In the genomic region with DNA sequence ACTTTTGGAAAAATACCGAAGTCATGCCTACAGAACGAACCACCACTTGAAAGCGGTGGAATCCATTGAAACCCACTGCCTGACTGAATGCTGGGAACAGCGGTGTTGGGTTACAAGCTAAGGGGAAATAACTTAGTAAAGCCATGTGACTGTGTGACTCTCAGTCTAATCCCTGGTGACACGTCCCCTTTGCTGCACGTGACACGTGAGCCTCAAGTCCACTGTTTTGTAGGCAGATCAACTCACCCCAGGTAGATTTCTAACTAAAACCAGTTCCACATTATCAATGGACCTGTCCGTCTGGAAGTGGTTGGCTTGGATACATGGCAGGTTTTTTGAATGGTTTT, we compare ENCODE assay signal across 9 mouse cellular contexts.
DNase-seq lines count a peak whose midpoint lies in the region; ATAC-seq and TF ChIP-seq lines count a peak whose summit lies in the region.
"Had no signal": no experiment of that assay in that cellular context is flagged by ENCODE, and none has a peak within 500 bp of the region (broad histone marks: within the 10 kb centered on the region; RNA-seq: fewer than 3 reads in every experiment).

No protein-coding gene starts in this region.

- no peaks in the 10 kb centered on the region for H3K9me3 ChIP-seq in heart, embryonic 12.5 days (replicated peaks)
- H3K9me3 ChIP-seq in intestine, embryonic 14.5 days (ENCODE audit: control insufficient read depth, low read length), result no peaks in the 10 kb centered on the region
- no peaks in the 10 kb centered on the region for H3K9me3 ChIP-seq in limb, embryonic 14.5 days (ENCODE audit: control insufficient read depth, low read length)

- WGBS in heart, embryonic 12.5 days, result 38% methylated on average over 8 of the region's 8 CpGs
- 53% methylated on average over 8 of the region's 8 CpGs for WGBS in intestine, embryonic 14.5 days
- WGBS in limb, embryonic 14.5 days, result 11% methylated on average over 8 of the region's 8 CpGs

- ATAC-seq in heart, embryonic 12.5 days (ENCODE audit: insufficient number of reproducible peaks, low FRiP score), result peak; percentile 58
- 0 out of 2 replicates have a peak, but pooled peaks have one; percentile 44 for ATAC-seq in intestine, embryonic 14.5 days (replicated peaks; ENCODE audit: low FRiP score, low TSS enrichment, low read depth)
- peak; percentile 73 for ATAC-seq in limb, embryonic 14.5 days (ENCODE audit: low FRiP score, low read depth)

- H3K4me2 ChIP-seq in heart, embryonic 12.5 days, result peak overlapping the region; percentile 48
- H3K4me2 ChIP-seq in intestine, embryonic 14.5 days (ENCODE audit: low read length), result no peak overlapping the region
- H3K4me2 ChIP-seq in limb, embryonic 14.5 days (replicated peaks; ENCODE audit: low read depth, low read length, severe bottlenecking), result peak overlapping the region; percentile 31

- H3K9ac ChIP-seq in heart, embryonic 12.5 days, result no peak overlapping the region
- H3K9ac ChIP-seq in intestine, embryonic 14.5 days (ENCODE audit: low read length), result no peak overlapping the region
- no peak overlapping the region for H3K9ac ChIP-seq in limb, embryonic 14.5 days (ENCODE audit: low read depth, low read length, severe bottlenecking)

- peaks cover 74% of the 10 kb centered on the region for H3K4me1 ChIP-seq in heart, embryonic 12.5 days (replicated peaks)
- H3K4me1 ChIP-seq in intestine, embryonic 14.5 days (replicated peaks; ENCODE audit: control insufficient read depth, insufficient read depth, low read length), result peaks cover 32% of the 10 kb centered on the region
- peaks cover 38% of the 10 kb centered on the region for H3K4me1 ChIP-seq in limb, embryonic 14.5 days (ENCODE audit: control insufficient read depth, insufficient read depth, low read length)

- H3K27ac ChIP-seq in heart, embryonic 12.5 days (ENCODE audit: poor library complexity, severe bottlenecking), result peak overlapping the region; percentile 76
- H3K27ac ChIP-seq in intestine, embryonic 14.5 days (ENCODE audit: low read depth), result no peak overlapping the region
- H3K27ac ChIP-seq in limb, embryonic 14.5 days (replicated peaks; ENCODE audit: low read depth, low read length), result peak overlapping the region; percentile 38; the same call in 1 of the 2 replicates

- H3K4me3 ChIP-seq in heart, embryonic 12.5 days, result peak overlapping the region; percentile 20
- no peak overlapping the region for H3K4me3 ChIP-seq in intestine, embryonic 14.5 days (ENCODE audit: low read depth, low read length)
- H3K4me3 ChIP-seq in limb, embryonic 14.5 days (replicated peaks; ENCODE audit: low read length), result no peak overlapping the region

- intact Hi-C loops in heart, postnatal 25 days (cut with DNase I), result loop anchor here (5.0 kb wide), 2 partner anchors 54 to 121 kb away; a partner anchor contains a TSS

- no peaks in the 10 kb centered on the region for H3K27me3 ChIP-seq in heart, embryonic 12.5 days (replicated peaks)
- no peaks in the 10 kb centered on the region for H3K27me3 ChIP-seq in intestine, embryonic 14.5 days (replicated peaks; ENCODE audit: control insufficient read depth, insufficient read depth, low read length)
- H3K27me3 ChIP-seq in limb, embryonic 14.5 days (ENCODE audit: control insufficient read depth, insufficient read depth, low read length), result no peaks in the 10 kb centered on the region

- no peaks in the 10 kb centered on the region for H3K36me3 ChIP-seq in heart, embryonic 12.5 days
- no peaks in the 10 kb centered on the region for H3K36me3 ChIP-seq in intestine, embryonic 14.5 days (ENCODE audit: control insufficient read depth, insufficient read depth, low read length)
- no peaks in the 10 kb centered on the region for H3K36me3 ChIP-seq in limb, embryonic 14.5 days (ENCODE audit: control insufficient read depth, insufficient read depth, low read length)

- no peak for DNase-seq in heart, postnatal 25 days (ENCODE audit: low spot score)
- peak; percentile 63 for DNase-seq in ZHBTc4 (ENCODE audit: low read depth, low spot score)
- no peak for DNase-seq in intestine, embryonic 14.5 days (ENCODE audit: low spot score)
- DNase-seq in limb, embryonic 14.5 days (ENCODE audit: low spot score), result peak; percentile 63
- no peak for DNase-seq in urinary bladder, postnatal 25 days (ENCODE audit: low spot score)
- no peak for DNase-seq in cerebellum, postnatal 10 days
- DNase-seq in cerebellum, postnatal 14 days, result no peak
- DNase-seq: layer of hippocampus, adult 9-11 months had no signal

- TF ChIP-seq POLR2A in limb, embryonic 14.5 days (IDR thresholded peaks at IDR 0.05; ENCODE audit: borderline replicate concordance, extremely low read depth, insufficient read depth, insufficient read length), result no peak

Comparison
In these comparisons a context has a peak if more than half of its experiments do, and no peak if none do; other contexts are left out.
1. DNase-seq: peak in ZHBTc4 (single experiment) and limb, embryonic 14.5 days (single experiment); none in heart, postnatal 25 days (single experiment), intestine, embryonic 14.5 days (single experiment), urinary bladder, postnatal 25 days (single experiment), cerebellum, postnatal 10 days (0 of 2) and cerebellum, postnatal 14 days (0 of 2).
2. Peak in every context shown above with its lines, with median percentiles within 50 percentile points of each other: ATAC-seq.